In genomic region chr7:25151916-25152556, GRCm38 (mm10) we compare ENCODE assay signal across 11 mouse cellular contexts. TPM values are rescaled to one million over a fixed set of nuclear protein-coding genes. Genes with fewer than 3 reads are reported as not detected.
A peak's percentile ranks its signal among the peaks of the same experiment; 100 is the strongest.
DNase-seq lines count a peak whose midpoint lies in the region; ATAC-seq and TF ChIP-seq lines count a peak whose summit lies in the region.
"Had no signal": no experiment of that assay in that cellular context is flagged by ENCODE, and none has a peak within 500 bp of the region (broad histone marks: within the 10 kb centered on the region; RNA-seq: fewer than 3 reads in every experiment).

No protein-coding gene starts in this region.

- ATAC-seq in neural tube, embryonic 11.5 days (ENCODE audit: insufficient read depth, low FRiP score, low TSS enrichment) = no peak
- ATAC-seq in hindbrain, postnatal 0 days = peak; percentile 33; the same call in 1 of the 2 replicates
- ATAC-seq in neural tube, embryonic 14.5 days (ENCODE audit: low read depth) = peak; percentile 41

- peak overlapping the region; percentile 30 for H3K4me3 ChIP-seq in neural tube, embryonic 11.5 days (ENCODE audit: low read depth, low read length)
- peak overlapping the region; percentile 35; the same call in 1 of the 2 replicates for H3K4me3 ChIP-seq in forebrain, embryonic 10.5 days
- no peak overlapping the region for H3K4me3 ChIP-seq in hindbrain, postnatal 0 days (ENCODE audit: low read length)
- no peak overlapping the region for H3K4me3 ChIP-seq in neural tube, embryonic 14.5 days (ENCODE audit: low read depth, low read length)
- H3K4me3 ChIP-seq in thymus, adult 2 months (ENCODE audit: control insufficient read depth, insufficient read depth, low read length) = no peak overlapping the region

- H3K27ac ChIP-seq in neural tube, embryonic 11.5 days (ENCODE audit: low read depth, low read length) = peak overlapping the region; percentile 93
- peak overlapping the region; percentile 81 for H3K27ac ChIP-seq in forebrain, embryonic 10.5 days
- H3K27ac ChIP-seq in hindbrain, postnatal 0 days = peak overlapping the region; percentile 71
- H3K27ac ChIP-seq in neural tube, embryonic 14.5 days (ENCODE audit: low read depth, low read length) = peak overlapping the region; percentile 70
- H3K27ac ChIP-seq in thymus, adult 2 months (ENCODE audit: control insufficient read depth, insufficient read depth, low read length) = no peak overlapping the region

- H3K4me1 ChIP-seq in neural tube, embryonic 11.5 days (ENCODE audit: control insufficient read depth, insufficient read depth, low read length) = peaks cover 63% of the 10 kb centered on the region
- peaks cover 77% of the 10 kb centered on the region for H3K4me1 ChIP-seq in forebrain, embryonic 10.5 days
- peaks cover 27% of the 10 kb centered on the region for H3K4me1 ChIP-seq in hindbrain, postnatal 0 days (ENCODE audit: insufficient read depth, low read length)
- peaks cover 57% of the 10 kb centered on the region for H3K4me1 ChIP-seq in neural tube, embryonic 14.5 days (ENCODE audit: control insufficient read depth, insufficient read depth, low read length)
- peaks cover 27% of the 10 kb centered on the region for H3K4me1 ChIP-seq in thymus, adult 2 months (replicated peaks; ENCODE audit: control insufficient read depth, insufficient read depth, low read length)

- no peak for TF ChIP-seq POLR2A in thymus, adult 2 months (IDR thresholded peaks at IDR 0.05; ENCODE audit: control insufficient read depth, extremely low read depth, insufficient read depth, low read length, poor library complexity)

- H3K9ac ChIP-seq in neural tube, embryonic 11.5 days (ENCODE audit: low read length) = peak overlapping the region; percentile 61
- H3K9ac ChIP-seq in hindbrain, postnatal 0 days (replicated peaks; ENCODE audit: low read length) = no peak overlapping the region; the same call in 1 of the 2 replicates
- peak overlapping the region; percentile 25; the same call in 1 of the 2 replicates for H3K9ac ChIP-seq in neural tube, embryonic 14.5 days (replicated peaks; ENCODE audit: low read depth, low read length)

- TF ChIP-seq CTCF in hindbrain, postnatal 0 days (IDR thresholded peaks at IDR 0.05; ENCODE audit: low read depth) = no peak
- no peak for TF ChIP-seq CTCF in thymus, adult 2 months (IDR thresholded peaks at IDR 0.05; ENCODE audit: borderline replicate concordance, control insufficient read depth, extremely low read depth, insufficient read depth, low read length, poor library complexity)

- no peaks in the 10 kb centered on the region for H3K27me3 ChIP-seq in neural tube, embryonic 11.5 days (ENCODE audit: control insufficient read depth, insufficient read depth, low read length)
- H3K27me3 ChIP-seq in forebrain, embryonic 10.5 days (ENCODE audit: poor library complexity, severe bottlenecking) = peaks cover 97% of the 10 kb centered on the region
- H3K27me3 ChIP-seq in hindbrain, postnatal 0 days (ENCODE audit: insufficient read depth, low read length) = no peaks in the 10 kb centered on the region
- H3K27me3 ChIP-seq in neural tube, embryonic 14.5 days (ENCODE audit: control insufficient read depth, insufficient read depth, low read length) = no peaks in the 10 kb centered on the region
- peaks cover 8% of the 10 kb centered on the region; the same call in 1 of the 2 replicates for H3K27me3 ChIP-seq in thymus, adult 2 months (ENCODE audit: control insufficient read depth, insufficient read depth, low read length)

- no peaks in the 10 kb centered on the region for H3K9me3 ChIP-seq in neural tube, embryonic 11.5 days (ENCODE audit: control insufficient read depth, low read length)
- no peaks in the 10 kb centered on the region for H3K9me3 ChIP-seq in forebrain, embryonic 10.5 days
- no peaks in the 10 kb centered on the region for H3K9me3 ChIP-seq in hindbrain, postnatal 0 days (ENCODE audit: low read length)
- no peaks in the 10 kb centered on the region for H3K9me3 ChIP-seq in neural tube, embryonic 14.5 days (ENCODE audit: control insufficient read depth, low read length)

- WGBS in neural tube, embryonic 11.5 days = 36% methylated on average over 10 of the region's 10 CpGs
- 35% methylated on average over 10 of the region's 10 CpGs for WGBS in forebrain, embryonic 10.5 days
- 10% methylated on average over 9 of the region's 10 CpGs for WGBS in hindbrain, postnatal 0 days
- 13% methylated on average over 9 of the region's 10 CpGs for WGBS in neural tube, embryonic 14.5 days
- 70% methylated on average over 10 of the region's 10 CpGs for WGBS in thymus, adult 2 months

- peak overlapping the region; percentile 34 for H3K4me2 ChIP-seq in neural tube, embryonic 11.5 days (ENCODE audit: low read depth)
- H3K4me2 ChIP-seq in hindbrain, postnatal 0 days (ENCODE audit: low read depth, low read length) = peak overlapping the region; percentile 19
- peak overlapping the region; percentile 35 for H3K4me2 ChIP-seq in neural tube, embryonic 14.5 days (ENCODE audit: low read depth, low read length)

- DNase-seq in neural tube, embryonic 11.5 days (ENCODE audit: low spot score) = peak; percentile 47
- no peak for DNase-seq in neural tube, embryonic 10.5 days (ENCODE audit: extremely low spot score, low spot score)
- DNase-seq in forebrain, embryonic 10.5 days (ENCODE audit: extremely low spot score, low spot score) = no peak
- peak; percentile 60 for DNase-seq in hindbrain, postnatal 0 days (ENCODE audit: low spot score)
- no peak for DNase-seq in thymus, adult 2 months
- DNase-seq in Muller cell, postnatal 12 days (ENCODE audit: inconsistent ontology term) = no peak
- DNase-seq in kidney, adult 9 months = no peak
- DNase-seq: heart, adult 18-20 months; lung, adult 18-20 months; spleen, adult 18-20 months had no signal

- no peaks in the 10 kb centered on the region for H3K36me3 ChIP-seq in neural tube, embryonic 11.5 days (ENCODE audit: control insufficient read depth, insufficient read depth, low read length)
- no peaks in the 10 kb centered on the region for H3K36me3 ChIP-seq in forebrain, embryonic 10.5 days (replicated peaks)
- no peaks in the 10 kb centered on the region for H3K36me3 ChIP-seq in hindbrain, postnatal 0 days (ENCODE audit: insufficient read depth, low read length)
- no peaks in the 10 kb centered on the region for H3K36me3 ChIP-seq in neural tube, embryonic 14.5 days (ENCODE audit: control insufficient read depth, insufficient read depth, low read length)
- no peaks in the 10 kb centered on the region for H3K36me3 ChIP-seq in thymus, adult 2 months (ENCODE audit: control insufficient read depth, insufficient read depth, low read length)

RNA-seq across cellular contexts. Expression of gene Pou2f2, which starts 27.5 kb away (rescaled TPM):
- polyA plus RNA-seq in neural tube, embryonic 11.5 days (2014; fragmentation: Nextera tagmentation; extraction: Ambion mirVana) = 33.7 and 40.9 TPM in 2 replicates
- 5.5 and 7.0 TPM in 2 replicates for polyA plus RNA-seq in forebrain, embryonic 10.5 days (2016; fragmentation: Nextera tagmentation; extraction: Ambion mirVana)
- 3.9 and 4.7 TPM in 2 replicates for total RNA-seq in hindbrain, postnatal 0 days (2014; rRNA removed)
- 14.4 and 20.2 TPM in 2 replicates for polyA plus RNA-seq in hindbrain, postnatal 0 days (2015; fragmentation: Nextera tagmentation; extraction: Ambion mirVana)
- polyA plus RNA-seq in neural tube, embryonic 14.5 days (2014; fragmentation: Nextera tagmentation; extraction: Ambion mirVana) = 27.5 and 33.6 TPM in 2 replicates
- 5.6 and 5.7 TPM in 2 replicates for polyA plus RNA-seq in thymus, adult 2 months (2012; rRNA removed)

Comparison
In these comparisons a context has a peak if more than half of its experiments do, and no peak if none do; other contexts are left out.
1. DNase-seq: peak in neural tube, embryonic 11.5 days (single experiment) and hindbrain, postnatal 0 days (single experiment); none in neural tube, embryonic 10.5 days (single experiment), forebrain, embryonic 10.5 days (single experiment), thymus, adult 2 months (single experiment), Muller cell, postnatal 12 days (single experiment) and kidney, adult 9 months (single experiment).
2. H3K4me3 ChIP-seq: peak in neural tube, embryonic 11.5 days (single experiment) and forebrain, embryonic 10.5 days (single experiment); none in hindbrain, postnatal 0 days (single experiment), neural tube, embryonic 14.5 days (single experiment) and thymus, adult 2 months (single experiment).
3. Peak in every context shown above with its lines, with median percentiles within 50 percentile points of each other: H3K4me2 ChIP-seq.